In the genomic region with DNA sequence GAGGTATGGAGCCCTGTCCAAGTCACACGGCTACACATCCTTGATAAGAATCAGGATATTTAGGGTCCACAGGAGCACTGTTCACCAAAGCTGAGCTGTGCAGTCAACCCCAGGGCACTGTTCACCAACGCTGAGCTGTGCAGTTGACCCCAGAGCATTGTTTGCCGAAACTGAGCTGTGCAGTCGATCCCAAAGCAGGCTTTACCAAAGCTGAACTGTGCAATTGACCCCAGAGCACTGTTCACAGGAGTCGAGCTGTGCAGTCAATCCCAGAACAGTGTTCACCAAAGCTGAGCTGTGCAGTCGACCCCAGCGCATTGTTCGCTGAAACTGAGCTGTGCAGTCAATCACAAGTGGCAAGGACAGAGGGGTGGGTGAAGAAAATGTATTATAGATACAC, we compare ENCODE assay signal across 26 mouse cellular contexts.
DNase-seq lines count a peak whose midpoint lies in the region; ATAC-seq and TF ChIP-seq lines count a peak whose summit lies in the region.
"Had no signal": no experiment of that assay in that cellular context is flagged by ENCODE, and none has a peak within 500 bp of the region (broad histone marks: within the 10 kb centered on the region; RNA-seq: fewer than 3 reads in every experiment).

No protein-coding gene starts in this region.

- no peaks in the 10 kb centered on the region for H3K9me3 ChIP-seq in hindbrain, embryonic 11.5 days (ENCODE audit: control insufficient read depth, low read length)
- no peaks in the 10 kb centered on the region for H3K9me3 ChIP-seq in hindbrain, embryonic 13.5 days
- peaks cover 7% of the 10 kb centered on the region; the same call in 1 of the 2 replicates for H3K9me3 ChIP-seq in embryonic facial prominence, embryonic 10.5 days
- no peaks in the 10 kb centered on the region for H3K9me3 ChIP-seq in midbrain, embryonic 12.5 days
- H3K9me3 ChIP-seq: embryonic facial prominence, embryonic 15.5 days; limb, embryonic 15.5 days; neural tube, embryonic 13.5 days; stomach, embryonic 15.5 days had no signal

- H3K9ac ChIP-seq in hindbrain, embryonic 11.5 days (ENCODE audit: low read depth, low read length) = no peak overlapping the region
- H3K9ac ChIP-seq in hindbrain, embryonic 13.5 days = no peak overlapping the region
- no peak overlapping the region for H3K9ac ChIP-seq in midbrain, embryonic 12.5 days (replicated peaks)
- H3K9ac ChIP-seq: embryonic facial prominence, embryonic 15.5 days; limb, embryonic 15.5 days; liver, embryonic 14.5 days; lung, embryonic 14.5 days; neural tube, embryonic 13.5 days; stomach, embryonic 15.5 days had no signal

- WGBS in hindbrain, embryonic 11.5 days = 30% methylated on average over 8 of the region's 8 CpGs
- WGBS in hindbrain, embryonic 13.5 days = 30% methylated on average over 8 of the region's 8 CpGs
- WGBS in embryonic facial prominence, embryonic 10.5 days = 31% methylated on average over 8 of the region's 8 CpGs
- WGBS in midbrain, embryonic 12.5 days = 26% methylated on average over 8 of the region's 8 CpGs

- no peak for TF ChIP-seq CTCF in brain, embryonic 14.5 days (IDR thresholded peaks at IDR 0.05; ENCODE audit: borderline replicate concordance, extremely low read depth, insufficient read depth, insufficient read length)

- TF ChIP-seq POLR2A in brain, embryonic 14.5 days (IDR thresholded peaks at IDR 0.05; ENCODE audit: borderline replicate concordance, extremely low read depth, insufficient read depth, insufficient read length, poor library complexity, severe bottlenecking) = no peak

- no peak overlapping the region for H3K4me3 ChIP-seq in hindbrain, embryonic 11.5 days (ENCODE audit: low read depth, low read length)
- H3K4me3 ChIP-seq in hindbrain, embryonic 13.5 days = no peak overlapping the region
- H3K4me3 ChIP-seq in embryonic facial prominence, embryonic 10.5 days = no peak overlapping the region
- no peak overlapping the region for H3K4me3 ChIP-seq in midbrain, embryonic 12.5 days
- H3K4me3 ChIP-seq: embryonic facial prominence, embryonic 15.5 days; heart, adult 2 months; left cerebral cortex, adult 2 months; limb, embryonic 15.5 days; myocyte; neural tube, embryonic 13.5 days; stomach, embryonic 15.5 days had no signal

- no peak overlapping the region for H3K27ac ChIP-seq in hindbrain, embryonic 11.5 days (ENCODE audit: low read depth, low read length)
- no peak overlapping the region for H3K27ac ChIP-seq in hindbrain, embryonic 13.5 days
- peak overlapping the region; percentile 81 for H3K27ac ChIP-seq in embryonic facial prominence, embryonic 10.5 days (replicated peaks)
- peak overlapping the region; percentile 52; the same call in 1 of the 2 replicates for H3K27ac ChIP-seq in midbrain, embryonic 12.5 days (replicated peaks)
- H3K27ac ChIP-seq: heart, adult 2 months; kidney, postnatal 0 days; left cerebral cortex, adult 2 months; limb, embryonic 15.5 days; liver, embryonic 14.5 days; neural tube, embryonic 13.5 days; stomach, embryonic 15.5 days had no signal

- no peaks in the 10 kb centered on the region for H3K36me3 ChIP-seq in hindbrain, embryonic 11.5 days (ENCODE audit: control insufficient read depth, insufficient read depth, low read length)
- H3K36me3 ChIP-seq in hindbrain, embryonic 13.5 days = no peaks in the 10 kb centered on the region
- no peaks in the 10 kb centered on the region for H3K36me3 ChIP-seq in embryonic facial prominence, embryonic 10.5 days (replicated peaks)
- no peaks in the 10 kb centered on the region for H3K36me3 ChIP-seq in midbrain, embryonic 12.5 days
- H3K36me3 ChIP-seq: embryonic facial prominence, embryonic 15.5 days; limb, embryonic 15.5 days; neural tube, embryonic 13.5 days; stomach, embryonic 15.5 days had no signal

- DNase-seq in hindbrain, embryonic 11.5 days (ENCODE audit: low spot score) = peak; percentile 21
- peak; percentile 17 for DNase-seq in brain, embryonic 14.5 days (ENCODE audit: low read depth)
- no peak for DNase-seq in embryonic facial prominence, embryonic 10.5 days (ENCODE audit: low spot score)
- DNase-seq in lung, postnatal 36 days = no peak
- DNase-seq in layer of hippocampus, adult 18-20 months (ENCODE audit: low spot score in 2 of 2) = no peak
- DNase-seq in gastrocnemius, postnatal 14 days = no peak
- DNase-seq: adrenal gland, adult 8-10 months; B cell, adult 2 months; cerebellum, adult 8-10 months; cerebellum, postnatal 36 days; gastrocnemius, postnatal 36 days; heart, adult 2 months; lung, embryonic 14.5 days had no signal

- intact Hi-C loops in gastrocnemius, postnatal 14 days (cut with DNase I; ENCODE audit: low total_unique reads) = no loop called here

- H3K27me3 ChIP-seq in hindbrain, embryonic 11.5 days (ENCODE audit: control insufficient read depth, insufficient read depth, low read length) = no peaks in the 10 kb centered on the region
- 0 out of 2 replicates have a peak, but pooled peaks cover 3% of the 10 kb centered on the region for H3K27me3 ChIP-seq in hindbrain, embryonic 13.5 days
- no peaks in the 10 kb centered on the region for H3K27me3 ChIP-seq in embryonic facial prominence, embryonic 10.5 days (replicated peaks; ENCODE audit: low read depth, poor library complexity, severe bottlenecking)
- H3K27me3 ChIP-seq in midbrain, embryonic 12.5 days = peaks cover 6% of the 10 kb centered on the region; the same call in 1 of the 2 replicates
- H3K27me3 ChIP-seq: CH12.LX; embryonic facial prominence, embryonic 15.5 days; limb, embryonic 15.5 days; megakaryocyte, embryonic 14.5 days; neural tube, embryonic 13.5 days; stomach, embryonic 15.5 days had no signal

- ATAC-seq in hindbrain, embryonic 11.5 days (ENCODE audit: low FRiP score) = no peak
- no peak for ATAC-seq in hindbrain, embryonic 13.5 days (ENCODE audit: low FRiP score)
- ATAC-seq in midbrain, embryonic 12.5 days (ENCODE audit: low FRiP score, low read depth) = peak; percentile 69; the same call in 1 of the 2 replicates
- ATAC-seq: intestine, postnatal 0 days had no signal

- peaks cover 3% of the 10 kb centered on the region; the same call in 1 of the 2 replicates for H3K4me1 ChIP-seq in hindbrain, embryonic 11.5 days (replicated peaks; ENCODE audit: control insufficient read depth, insufficient read depth, low read length)
- H3K4me1 ChIP-seq in hindbrain, embryonic 13.5 days (replicated peaks) = peaks cover 15% of the 10 kb centered on the region
- peaks cover 38% of the 10 kb centered on the region for H3K4me1 ChIP-seq in embryonic facial prominence, embryonic 10.5 days
- H3K4me1 ChIP-seq in midbrain, embryonic 12.5 days = peaks cover 19% of the 10 kb centered on the region
- H3K4me1 ChIP-seq: megakaryocyte, embryonic 14.5 days had no signal

- no peak overlapping the region for H3K4me2 ChIP-seq in hindbrain, embryonic 11.5 days (replicated peaks; ENCODE audit: low read depth, low read length)
- no peak overlapping the region for H3K4me2 ChIP-seq in hindbrain, embryonic 13.5 days
- peak overlapping the region; percentile 9; the same call in 1 of the 2 replicates for H3K4me2 ChIP-seq in midbrain, embryonic 12.5 days (replicated peaks)
- H3K4me2 ChIP-seq: embryonic facial prominence, embryonic 15.5 days; limb, embryonic 15.5 days; lung, embryonic 14.5 days; neural tube, embryonic 13.5 days; stomach, embryonic 15.5 days had no signal

Comparison
In these comparisons a context has a peak if more than half of its experiments do, and no peak if none do; other contexts are left out.
1. DNase-seq: peak in hindbrain, embryonic 11.5 days (single experiment) and brain, embryonic 14.5 days (single experiment); none in embryonic facial prominence, embryonic 10.5 days (single experiment), lung, postnatal 36 days (single experiment), layer of hippocampus, adult 18-20 months (0 of 2) and gastrocnemius, postnatal 14 days (single experiment).
2. H3K27ac ChIP-seq: peak in embryonic facial prominence, embryonic 10.5 days (single experiment) and midbrain, embryonic 12.5 days (single experiment); none in hindbrain, embryonic 11.5 days (single experiment) and hindbrain, embryonic 13.5 days (single experiment).